Comparison of ENCODE assay signal across 1 mouse cellular context in the genomic region with DNA sequence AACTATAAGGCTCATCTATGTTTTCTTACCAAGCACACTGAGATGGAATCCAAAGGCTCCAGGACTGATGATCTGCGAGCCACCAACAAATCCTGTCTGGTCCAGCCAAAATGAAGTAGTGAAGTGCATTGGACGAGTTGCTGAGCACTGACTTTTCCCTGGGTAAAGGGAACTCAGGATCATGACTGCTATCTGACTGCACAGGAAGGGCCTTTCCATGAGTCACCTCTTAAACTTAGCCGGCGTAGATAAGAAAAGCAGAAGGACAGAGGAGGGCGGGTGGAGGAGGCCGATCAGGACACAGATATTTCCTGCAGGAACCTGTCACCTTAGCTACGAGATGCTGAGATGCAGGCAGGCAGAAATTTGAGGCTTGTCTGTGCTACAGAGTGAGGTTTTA.
A peak's percentile ranks its signal among the peaks of the same experiment; 100 is the strongest.
TF ChIP-seq lines count a peak whose summit lies in the region.

A gene (minus strand): TSS at position 207 of the 400 bp plus-strand sequence.

TF ChIP-seq in MEL, 35 proteins besides CTCF, POLR2A, EP300 and RAD21 (continued from another document):
- TF ChIP-seq MAX (IDR thresholded peaks at IDR 0.05; ENCODE audit: low read length): no peak
- no peak for TF ChIP-seq CHD2 (IDR thresholded peaks at IDR 0.05; ENCODE audit: low read length)
- no peak for TF ChIP-seq MXI1 (IDR thresholded peaks at IDR 0.05; ENCODE audit: low read depth, low read length)
- TF ChIP-seq ETS1 (IDR thresholded peaks at IDR 0.05; ENCODE audit: low read depth, low read length): peak; percentile 95
- TF ChIP-seq GABPA (IDR thresholded peaks at IDR 0.05; ENCODE audit: low read depth, low read length): no peak
- TF ChIP-seq MAFK (IDR thresholded peaks at IDR 0.05; ENCODE audit: borderline replicate concordance, low read depth, low read length): peak; percentile 17; the same call in 1 of the 2 replicates
- peak; percentile 80 for TF ChIP-seq SIN3A (IDR thresholded peaks at IDR 0.05; ENCODE audit: low read length)
- no peak for TF ChIP-seq UBTF (IDR thresholded peaks at IDR 0.05; ENCODE audit: borderline replicate concordance, insufficient read depth, low read depth, low read length)
- TF ChIP-seq MYB (IDR thresholded peaks at IDR 0.05; ENCODE audit: low read depth, low read length): peak; percentile 27; the same call in 1 of the 2 replicates
- TF ChIP-seq ZC3H11A (IDR thresholded peaks at IDR 0.05; ENCODE audit: low read depth, low read length): 0 out of 2 replicates have a peak, but pooled peaks have one; percentile 6
- no peak for TF ChIP-seq HCFC1 (IDR thresholded peaks at IDR 0.05; ENCODE audit: low read depth, low read length)
- no peak for TF ChIP-seq POLR2AphosphoS5 (IDR thresholded peaks at IDR 0.05; ENCODE audit: borderline replicate concordance, low read depth, low read length)
- TF ChIP-seq POLR2AphosphoS2 (IDR thresholded peaks at IDR 0.05; ENCODE audit: low read length): no peak
- TF ChIP-seq MAZ (IDR thresholded peaks at IDR 0.05; ENCODE audit: low read depth, low read length): peak; percentile 84; the same call in 1 of the 2 replicates
- TF ChIP-seq SMC3 (IDR thresholded peaks at IDR 0.05; ENCODE audit: low read depth, low read length): no peak
